Mouse (Mus musculus): ENCODE results near the gene Tgm3. TPM values are rescaled to one million over a fixed set of nuclear protein-coding genes. Genes with fewer than 3 reads are reported as not detected.

Tgm3 gene
- total and polyA plus RNA-seq, 2 experiments from 2014 or later: 0.12 to 0.48 TPM

DNA sequence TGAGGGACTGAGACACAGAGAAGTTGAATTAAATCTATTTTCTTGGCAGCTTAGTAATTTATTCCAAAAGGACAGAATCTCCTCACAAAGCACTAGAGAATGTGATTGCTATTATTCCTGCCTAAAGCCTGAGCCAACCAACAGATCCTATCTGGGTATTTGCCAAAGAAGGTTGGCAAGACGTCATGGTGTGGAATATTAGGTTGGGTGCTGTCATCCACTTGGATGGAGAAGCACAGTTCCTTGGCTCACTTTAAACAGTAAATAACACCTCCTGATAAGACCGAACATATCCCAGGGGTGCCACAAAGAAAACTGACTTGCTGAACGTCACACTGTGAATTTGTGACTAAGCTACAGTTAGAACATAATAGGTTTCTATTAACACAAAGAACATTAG lies 20.5 kb downstream of the Tgm3 start:
- ATAC-seq: peak; percentile 62
- no peak overlapping the region for H3K9ac ChIP-seq
- 18% methylated on average over 3 of the region's 3 CpGs for WGBS
- no peaks in the 10 kb centered on the region for H3K36me3 ChIP-seq (ENCODE audit: insufficient read depth)
- no peak for TF ChIP-seq CTCF (IDR thresholded peaks at IDR 0.05; ENCODE audit: low read depth)
- H3K27ac ChIP-seq (ENCODE audit: low read depth, low read length): 0 out of 2 replicates have a peak overlapping the region, but pooled peaks have one; percentile 0
- DNase-seq: peak; percentile 72
- H3K4me3 ChIP-seq (ENCODE audit: low read depth, low read length): no peak overlapping the region
- no peaks in the 10 kb centered on the region for H3K9me3 ChIP-seq (ENCODE audit: low read length)
- H3K4me2 ChIP-seq (ENCODE audit: low read depth): no peak overlapping the region
- peaks cover 16% of the 10 kb centered on the region for H3K4me1 ChIP-seq (ENCODE audit: insufficient read depth)
- no peaks in the 10 kb centered on the region for H3K27me3 ChIP-seq (ENCODE audit: insufficient read depth, low read length)

- ATAC-seq (no peak), DNase-seq (peak; percentile 20)
- no peak overlapping the region for H3K27ac ChIP-seq (ENCODE audit: low read depth, low read length)
- H3K4me3 ChIP-seq (ENCODE audit: low read depth, low read length): no peak overlapping the region
- H3K36me3 ChIP-seq (ENCODE audit: insufficient read depth): no peaks in the 10 kb centered on the region
- TF ChIP-seq CTCF (IDR thresholded peaks at IDR 0.05; ENCODE audit: low read depth): no peak
- H3K27me3 ChIP-seq (ENCODE audit: insufficient read depth, low read length): no peaks in the 10 kb centered on the region
- H3K9me3 ChIP-seq (ENCODE audit: low read length): no peaks in the 10 kb centered on the region
- peaks cover 15% of the 10 kb centered on the region for H3K4me1 ChIP-seq (ENCODE audit: insufficient read depth)
- H3K4me2 ChIP-seq (ENCODE audit: low read depth): no peak overlapping the region
- H3K9ac ChIP-seq: no peak overlapping the region
- WGBS: 45% methylated on average over 8 of the region's 8 CpGs
Observed at GRCm38 (mm10) chr2:130036846-130037245, 24.7 kb downstream of the Tgm3 start.

DNA sequence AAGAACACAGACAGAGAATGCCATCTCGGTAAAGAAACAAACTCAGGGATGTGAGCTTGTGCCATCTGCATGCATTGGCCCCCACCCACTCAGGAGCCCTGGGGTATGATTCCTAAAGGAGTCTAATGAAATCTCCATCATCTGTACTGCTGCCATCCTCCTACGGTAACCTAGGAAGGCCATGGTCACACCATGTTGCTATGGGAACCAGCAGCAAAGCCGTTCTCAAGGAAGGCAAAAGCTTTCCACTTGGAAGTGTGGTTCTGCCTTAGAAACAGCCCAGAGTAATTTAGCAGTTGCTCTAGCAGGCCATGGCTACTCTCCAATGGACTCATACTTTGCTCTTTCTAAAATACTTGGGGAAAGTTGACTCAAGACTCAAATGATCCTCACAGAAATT lies 26.8 kb downstream of the Tgm3 start:
- Histone ChIP-seq H3K4me3 (ENCODE audit: low read depth, low read length) (no peak overlapping the region), H3K27ac (ENCODE audit: low read depth, low read length) (no peak overlapping the region), H3K27me3 (ENCODE audit: insufficient read depth, low read length) (no peaks in the 10 kb centered on the region), H3K9ac (no peak overlapping the region), H3K36me3 (ENCODE audit: insufficient read depth) (no peaks in the 10 kb centered on the region), H3K9me3 (ENCODE audit: low read length) (no peaks in the 10 kb centered on the region), H3K4me2 (ENCODE audit: low read depth) (no peak overlapping the region), H3K4me1 (ENCODE audit: insufficient read depth) (peaks cover 10% of the 10 kb centered on the region; the same call in 1 of the 2 replicates)
- peak; percentile 39 for DNase-seq
- peak; percentile 78; the same call in 1 of the 2 replicates for ATAC-seq
- no peak for TF ChIP-seq CTCF (IDR thresholded peaks at IDR 0.05; ENCODE audit: low read depth)
- WGBS: 40% methylated on average over 3 of the region's 3 CpGs

DNA sequence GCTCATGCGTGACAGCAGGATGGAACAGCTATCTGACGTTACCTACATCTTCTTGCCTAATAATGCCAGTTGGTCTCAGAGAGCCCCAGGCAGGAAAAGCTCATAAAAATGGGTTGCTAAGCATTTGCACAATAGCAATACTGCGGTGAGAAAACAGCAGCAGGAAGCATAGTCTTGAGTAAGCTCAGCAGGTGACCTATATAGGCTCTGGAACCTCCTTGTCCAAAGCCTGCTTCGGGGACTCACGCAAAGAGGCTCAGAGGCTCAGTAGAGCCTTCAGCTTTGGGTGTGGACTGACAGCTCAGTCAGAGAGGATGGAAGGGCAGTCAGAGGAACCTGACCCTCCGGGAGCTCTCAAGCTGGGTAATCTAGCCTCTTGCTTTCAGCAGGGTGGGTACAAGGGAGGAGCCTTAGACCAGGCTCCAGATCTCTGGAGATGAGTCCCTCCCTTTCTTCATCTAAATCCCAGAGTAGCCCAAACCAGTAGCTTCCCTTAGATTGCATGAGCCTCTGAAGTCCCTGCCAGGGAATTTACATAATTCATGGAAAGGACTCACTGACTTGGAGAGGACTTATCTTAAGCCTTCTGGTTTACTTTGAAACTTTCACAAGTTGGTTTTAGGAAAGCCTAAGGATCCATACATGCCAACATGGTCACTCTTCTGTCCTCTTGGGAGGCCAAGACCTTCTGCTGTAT lies 28.2 kb downstream of the Tgm3 start:
- DNase-seq: no peak
- Histone ChIP-seq H3K4me3 (ENCODE audit: low read depth, low read length) (no peak overlapping the region), H3K36me3 (ENCODE audit: insufficient read depth) (no peaks in the 10 kb centered on the region), H3K9me3 (ENCODE audit: low read length) (no peaks in the 10 kb centered on the region), H3K4me1 (ENCODE audit: insufficient read depth) (peaks cover 10% of the 10 kb centered on the region; the same call in 1 of the 2 replicates), H3K4me2 (ENCODE audit: low read depth) (no peak overlapping the region), H3K27ac (ENCODE audit: low read depth, low read length) (no peak overlapping the region), H3K27me3 (ENCODE audit: insufficient read depth, low read length) (no peaks in the 10 kb centered on the region), H3K9ac (no peak overlapping the region)
- TF ChIP-seq CTCF (IDR thresholded peaks at IDR 0.05; ENCODE audit: low read depth): no peak
- WGBS: 73% methylated on average over 6 of the region's 6 CpGs
- no peak for ATAC-seq

- Histone ChIP-seq H3K4me1 (ENCODE audit: insufficient read depth) (no peaks in the 10 kb centered on the region), H3K9ac (no peak overlapping the region), H3K4me3 (ENCODE audit: low read depth, low read length) (no peak overlapping the region), H3K27ac (ENCODE audit: low read depth, low read length) (no peak overlapping the region), H3K4me2 (ENCODE audit: low read depth) (no peak overlapping the region), H3K9me3 (ENCODE audit: low read length) (no peaks in the 10 kb centered on the region), H3K27me3 (ENCODE audit: insufficient read depth, low read length) (no peaks in the 10 kb centered on the region), H3K36me3 (ENCODE audit: insufficient read depth) (no peaks in the 10 kb centered on the region)
- no peak for DNase-seq
- WGBS: 87% methylated on average over 4 of the region's 4 CpGs
- no peak for TF ChIP-seq CTCF (IDR thresholded peaks at IDR 0.05; ENCODE audit: low read depth)
- ATAC-seq: no peak
Observed at GRCm38 (mm10) chr2:130043835-130044234, 31.7 kb downstream of the Tgm3 start.

- peak; percentile 16; the same call in 1 of the 2 replicates for TF ChIP-seq CTCF (IDR thresholded peaks at IDR 0.05; ENCODE audit: low read depth)
- 79% methylated on average over 13 of the region's 13 CpGs for WGBS
Observed at GRCm38 (mm10) chr2:130047923-130048440, 35.8 kb downstream of the Tgm3 start.

GRCm38 (mm10) chr2:130048792-130049191 lies 36.6 kb downstream of the Tgm3 start:
- Histone ChIP-seq H3K4me3 (ENCODE audit: low read depth, low read length) (no peak overlapping the region), H3K9me3 (ENCODE audit: low read length) (no peaks in the 10 kb centered on the region), H3K27ac (ENCODE audit: low read depth, low read length) (no peak overlapping the region), H3K36me3 (ENCODE audit: insufficient read depth) (no peaks in the 10 kb centered on the region), H3K27me3 (ENCODE audit: insufficient read depth, low read length) (no peaks in the 10 kb centered on the region), H3K4me1 (ENCODE audit: insufficient read depth) (no peaks in the 10 kb centered on the region), H3K9ac (no peak overlapping the region), H3K4me2 (ENCODE audit: low read depth) (no peak overlapping the region)
- 84% methylated on average over 6 of the region's 6 CpGs for WGBS
- no peak for TF ChIP-seq CTCF (IDR thresholded peaks at IDR 0.05; ENCODE audit: low read depth)
- ATAC-seq: no peak
- DNase-seq: no peak

More at GRCm38 (mm10) chr2:130047923-130048440, 35.8 kb downstream of the Tgm3 start:
- Histone ChIP-seq H3K9ac (no peak overlapping the region), H3K4me2 (ENCODE audit: low read depth) (no peak overlapping the region), H3K36me3 (ENCODE audit: insufficient read depth) (no peaks in the 10 kb centered on the region), H3K4me1 (ENCODE audit: insufficient read depth) (no peaks in the 10 kb centered on the region), H3K27ac (ENCODE audit: low read depth, low read length) (no peak overlapping the region), H3K27me3 (ENCODE audit: insufficient read depth, low read length) (no peaks in the 10 kb centered on the region), H3K9me3 (ENCODE audit: low read length) (no peaks in the 10 kb centered on the region), H3K4me3 (ENCODE audit: low read depth, low read length) (no peak overlapping the region)
- DNase-seq (no peak), ATAC-seq (no peak)

Data from forebrain, postnatal 0 days (tissue).